8 mouse cellular contexts compared by ENCODE assay signal in the genomic region with DNA sequence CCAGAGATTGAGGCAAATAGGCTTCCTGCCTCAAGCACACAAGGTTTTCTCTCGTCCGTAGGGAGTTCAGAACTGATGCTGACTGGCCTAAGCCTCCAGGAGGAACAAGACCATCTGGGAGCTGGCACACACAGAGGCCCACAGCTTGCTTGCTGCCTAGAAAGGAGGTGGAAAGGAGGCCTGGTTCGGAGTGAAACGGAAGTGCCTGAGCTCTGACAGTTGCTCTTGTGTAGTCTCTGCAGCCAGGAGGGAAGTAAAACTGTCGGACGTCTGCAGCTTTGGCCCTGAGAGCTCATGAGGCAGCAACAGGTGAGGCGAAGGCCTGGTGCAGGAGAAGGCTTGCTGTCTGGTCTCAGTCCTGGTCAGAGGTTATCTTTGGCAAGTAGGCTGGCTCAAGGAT. TPM values are rescaled to one million over a fixed set of nuclear protein-coding genes. Genes with fewer than 3 reads are reported as not detected.
DNase-seq lines count a peak whose midpoint lies in the region; ATAC-seq and TF ChIP-seq lines count a peak whose summit lies in the region.

Fchsd2 (plus strand) TSS at position 246 of the 400 bp plus-strand sequence.

- H3K27me3 ChIP-seq in kidney, embryonic 14.5 days (ENCODE audit: control insufficient read depth, insufficient read depth, low read length) = no peaks in the 10 kb centered on the region
- no peaks in the 10 kb centered on the region for H3K27me3 ChIP-seq in forebrain, embryonic 16.5 days (replicated peaks; ENCODE audit: control insufficient read depth, insufficient read depth, low read length)
- no peaks in the 10 kb centered on the region for H3K27me3 ChIP-seq in hindbrain, postnatal 0 days (ENCODE audit: insufficient read depth, low read length)
- H3K27me3 ChIP-seq in limb, embryonic 15.5 days = no peaks in the 10 kb centered on the region
- H3K27me3 ChIP-seq in neural tube, embryonic 14.5 days (ENCODE audit: control insufficient read depth, insufficient read depth, low read length) = no peaks in the 10 kb centered on the region

- H3K4me1 ChIP-seq in kidney, embryonic 14.5 days (ENCODE audit: control insufficient read depth, insufficient read depth, low read length) = no peaks in the 10 kb centered on the region
- H3K4me1 ChIP-seq in forebrain, embryonic 16.5 days (replicated peaks; ENCODE audit: control insufficient read depth, insufficient read depth, low read length) = no peaks in the 10 kb centered on the region
- no peaks in the 10 kb centered on the region for H3K4me1 ChIP-seq in hindbrain, postnatal 0 days (ENCODE audit: insufficient read depth, low read length)
- H3K4me1 ChIP-seq in limb, embryonic 15.5 days = 0 out of 2 replicates have a peak, but pooled peaks cover 7% of the 10 kb centered on the region
- no peaks in the 10 kb centered on the region for H3K4me1 ChIP-seq in neural tube, embryonic 14.5 days (ENCODE audit: control insufficient read depth, insufficient read depth, low read length)

- no peak within 1 kb of the TSS for H3K4me2 ChIP-seq in kidney, embryonic 14.5 days (replicated peaks; ENCODE audit: low read depth, low read length)
- no peak within 1 kb of the TSS for H3K4me2 ChIP-seq in forebrain, embryonic 16.5 days (ENCODE audit: low read length)
- no peak within 1 kb of the TSS for H3K4me2 ChIP-seq in hindbrain, postnatal 0 days (ENCODE audit: low read depth, low read length)
- no peak within 1 kb of the TSS for H3K4me2 ChIP-seq in limb, embryonic 15.5 days
- no peak within 1 kb of the TSS for H3K4me2 ChIP-seq in neural tube, embryonic 14.5 days (ENCODE audit: low read depth, low read length)

- no peak for ATAC-seq in kidney, embryonic 14.5 days (ENCODE audit: low FRiP score, low TSS enrichment)
- ATAC-seq in forebrain, embryonic 16.5 days = no peak
- no peak for ATAC-seq in hindbrain, postnatal 0 days
- ATAC-seq in limb, embryonic 15.5 days (ENCODE audit: insufficient number of reproducible peaks, low FRiP score, low TSS enrichment, low read depth) = no peak
- no peak for ATAC-seq in neural tube, embryonic 14.5 days (ENCODE audit: low read depth)

- H3K4me3 ChIP-seq in kidney, embryonic 14.5 days (ENCODE audit: low read length) = no peak within 1 kb of the TSS
- H3K4me3 ChIP-seq in forebrain, embryonic 16.5 days (replicated peaks; ENCODE audit: low read length) = no peak within 1 kb of the TSS
- no peak within 1 kb of the TSS for H3K4me3 ChIP-seq in hindbrain, postnatal 0 days (ENCODE audit: low read length)
- no peak within 1 kb of the TSS for H3K4me3 ChIP-seq in limb, embryonic 15.5 days
- H3K4me3 ChIP-seq in neural tube, embryonic 14.5 days (ENCODE audit: low read depth, low read length) = no peak within 1 kb of the TSS

- WGBS in kidney, embryonic 14.5 days = 73% methylated on average over 7 of the region's 7 CpGs
- 61% methylated on average over 7 of the region's 7 CpGs for WGBS in forebrain, embryonic 16.5 days
- WGBS in hindbrain, postnatal 0 days = 66% methylated on average over 7 of the region's 7 CpGs
- WGBS in limb, embryonic 15.5 days = 56% methylated on average over 7 of the region's 7 CpGs
- 83% methylated on average over 7 of the region's 7 CpGs for WGBS in neural tube, embryonic 14.5 days

- no peaks in the 10 kb centered on the region for H3K9me3 ChIP-seq in kidney, embryonic 14.5 days (ENCODE audit: control insufficient read depth, low read length)
- H3K9me3 ChIP-seq in forebrain, embryonic 16.5 days (ENCODE audit: control insufficient read depth, low read length) = no peaks in the 10 kb centered on the region
- H3K9me3 ChIP-seq in hindbrain, postnatal 0 days (ENCODE audit: low read length) = no peaks in the 10 kb centered on the region
- H3K9me3 ChIP-seq in limb, embryonic 15.5 days = no peaks in the 10 kb centered on the region
- H3K9me3 ChIP-seq in neural tube, embryonic 14.5 days (ENCODE audit: control insufficient read depth, low read length) = no peaks in the 10 kb centered on the region

- no peaks in the 10 kb centered on the region for H3K36me3 ChIP-seq in kidney, embryonic 14.5 days (ENCODE audit: control insufficient read depth, insufficient read depth, low read length)
- no peaks in the 10 kb centered on the region for H3K36me3 ChIP-seq in forebrain, embryonic 16.5 days (ENCODE audit: control insufficient read depth, insufficient read depth)
- H3K36me3 ChIP-seq in hindbrain, postnatal 0 days (ENCODE audit: insufficient read depth, low read length) = no peaks in the 10 kb centered on the region
- no peaks in the 10 kb centered on the region for H3K36me3 ChIP-seq in limb, embryonic 15.5 days
- no peaks in the 10 kb centered on the region for H3K36me3 ChIP-seq in neural tube, embryonic 14.5 days (ENCODE audit: control insufficient read depth, insufficient read depth, low read length)

- H3K9ac ChIP-seq in kidney, embryonic 14.5 days (ENCODE audit: low read depth, low read length) = no peak within 1 kb of the TSS
- no peak within 1 kb of the TSS for H3K9ac ChIP-seq in forebrain, embryonic 16.5 days (replicated peaks; ENCODE audit: low read depth, low read length)
- H3K9ac ChIP-seq in hindbrain, postnatal 0 days (replicated peaks; ENCODE audit: low read length) = no peak within 1 kb of the TSS
- no peak within 1 kb of the TSS for H3K9ac ChIP-seq in limb, embryonic 15.5 days
- H3K9ac ChIP-seq in neural tube, embryonic 14.5 days (replicated peaks; ENCODE audit: low read depth, low read length) = no peak within 1 kb of the TSS

- TF ChIP-seq CTCF in hindbrain, postnatal 0 days (IDR thresholded peaks at IDR 0.05; ENCODE audit: low read depth) = no peak

- no peak for DNase-seq in kidney, adult 9 months
- no peak for DNase-seq in adrenal gland, postnatal 25 days
- peak; percentile 6 for DNase-seq in hindbrain, postnatal 0 days (ENCODE audit: low spot score)
- DNase-seq in embryo, embryonic 11 days = no peak

- no peak within 1 kb of the TSS for H3K27ac ChIP-seq in kidney, embryonic 14.5 days (ENCODE audit: low read depth, low read length)
- no peak within 1 kb of the TSS for H3K27ac ChIP-seq in forebrain, embryonic 16.5 days (ENCODE audit: low read length)
- no peak within 1 kb of the TSS for H3K27ac ChIP-seq in hindbrain, postnatal 0 days
- peak within 1 kb of the TSS; percentile 24; the same call in 1 of the 2 replicates for H3K27ac ChIP-seq in limb, embryonic 15.5 days
- H3K27ac ChIP-seq in neural tube, embryonic 14.5 days (ENCODE audit: low read depth, low read length) = no peak within 1 kb of the TSS

RNA-seq across cellular contexts. Expression of gene Fchsd2, which starts in this region (rescaled TPM):
- polyA plus RNA-seq in kidney, embryonic 14.5 days (2014; fragmentation: Nextera tagmentation; extraction: Ambion mirVana) = 20.5 and 35.5 TPM in 2 replicates
- total RNA-seq in adrenal gland, postnatal 25 days (2021) = 24.1 and 31.9 TPM in 2 replicates
- 45.5 and 50.4 TPM in 2 replicates for polyA plus RNA-seq in forebrain, embryonic 16.5 days (2015; fragmentation: Nextera tagmentation; extraction: Ambion mirVana)
- total RNA-seq in hindbrain, postnatal 0 days (2014; rRNA removed) = 42.9 and 43.1 TPM in 2 replicates
- polyA plus RNA-seq in hindbrain, postnatal 0 days (2015; fragmentation: Nextera tagmentation; extraction: Ambion mirVana) = 32.1 and 34.2 TPM in 2 replicates
- 17.4 and 18.4 TPM in 2 replicates for polyA plus RNA-seq in limb, embryonic 15.5 days (2015; fragmentation: Nextera tagmentation; extraction: Ambion mirVana)
- 51.6 TPM in 2 replicates for polyA plus RNA-seq in neural tube, embryonic 14.5 days (2014; fragmentation: Nextera tagmentation; extraction: Ambion mirVana)
